Mouse (Mus musculus) gastrocnemius, adult 2 months (tissue): ENCODE data around the gene Dennd1b. TPM values are rescaled to one million over a fixed set of nuclear protein-coding genes. Genes with fewer than 3 reads are reported as not detected.

Source experiments
- DNase-seq: peaks from one replicate; pipeline ENCODE4 v3.0.0; 2022
- H3K27ac ChIP-seq: fragments of 200-600 bp; 2 replicates; pipeline ENCODE4 v1.8.1; 2022; ENCODE audit warnings: mild to moderate bottlenecking
- H3K4me3 ChIP-seq: fragments of 200-600 bp; 2 replicates; pipeline ENCODE4 v1.8.1; 2022; ENCODE audit warnings: mild to moderate bottlenecking, moderate library complexity
- CTCF ChIP-seq: fragments of 200-600 bp; IDR thresholded peaks from 2 replicates; pipeline ENCODE4 v1.8.1; 2022; ENCODE audit warnings: antibody characterized with exemption, mild to moderate bottlenecking, moderate library complexity
- intact Hi-C: fragments of 180-260 bp; cut with DNase I; formaldehyde crosslinking; loops from one replicate; pipeline ENCODE4 v1.15.1; 2025
- total RNA-seq, 2 experiments: library from RNA; stranded (reverse); gene quantifications; 2 replicates each; pipeline ENCODE4 v1.2.3; 2021

The Dennd1b gene
- total RNA-seq, 2 experiments from 2014 or later, result 20.4 to 22.8 TPM

DNA sequence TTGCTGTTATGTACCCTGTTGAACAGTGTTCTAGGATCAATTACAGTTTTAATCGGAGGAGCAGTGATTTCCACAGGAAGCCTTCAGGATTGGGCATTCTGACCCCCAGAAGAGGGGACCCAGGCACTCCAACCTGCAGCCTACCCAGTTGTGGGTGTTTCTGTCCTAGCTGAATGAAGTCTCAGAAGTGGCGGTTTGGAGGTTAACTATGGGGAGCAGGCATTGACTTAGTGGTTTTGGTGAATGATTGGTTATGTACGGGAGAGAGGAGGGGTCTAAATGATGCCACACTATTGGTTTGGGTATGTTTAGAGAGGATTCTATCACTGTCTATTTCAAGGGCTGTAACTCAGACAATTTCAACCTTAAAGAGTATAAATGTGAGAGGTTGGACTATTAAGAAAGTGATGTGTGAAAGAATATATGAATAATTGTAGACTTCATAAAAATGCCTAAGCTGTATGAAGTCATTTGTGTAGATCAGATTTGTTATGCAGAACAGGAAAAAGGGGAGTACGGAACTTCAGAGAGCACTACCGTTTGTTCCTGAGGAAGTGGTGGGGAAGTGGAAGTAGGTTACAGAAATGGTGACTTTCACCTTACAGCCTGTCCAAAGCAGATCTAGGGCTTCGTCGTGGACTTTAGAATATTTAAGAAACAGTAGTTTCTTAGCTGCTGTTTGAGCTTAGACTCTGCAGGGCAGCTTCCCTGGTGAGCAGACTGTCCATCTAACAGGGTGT is 73.7 kb downstream of the Dennd1b start:
- TF ChIP-seq CTCF, result no peak
- intact Hi-C loops, result no loop called here
- no peak overlapping the region for H3K27ac ChIP-seq
- DNase-seq, result no peak
- H3K4me3 ChIP-seq, result no peak overlapping the region

DNA sequence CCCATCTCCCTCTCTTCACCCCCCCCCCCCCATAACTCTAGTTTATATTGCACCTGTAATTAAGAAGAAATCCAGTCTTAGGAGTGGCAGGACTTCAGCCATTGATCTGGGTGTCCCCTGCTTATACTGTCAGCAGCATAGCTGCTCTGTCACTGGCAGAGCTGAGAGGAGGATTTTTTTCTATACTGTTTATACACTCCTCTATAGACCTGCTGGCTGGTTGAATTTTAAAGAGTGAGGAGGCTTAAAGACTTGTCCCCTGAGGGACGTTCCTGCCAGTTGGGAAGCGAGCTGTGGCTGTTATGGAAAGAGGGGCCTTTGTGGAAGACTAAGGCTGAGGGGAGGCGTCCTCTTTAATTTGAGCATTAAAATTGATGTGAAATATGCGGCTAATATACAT is 74.8 kb downstream of the Dennd1b start:
- intact Hi-C loops, result no loop called here
- no peak overlapping the region for H3K4me3 ChIP-seq
- no peak overlapping the region for H3K27ac ChIP-seq
- TF ChIP-seq CTCF, result no peak
- DNase-seq, result no peak

DNA sequence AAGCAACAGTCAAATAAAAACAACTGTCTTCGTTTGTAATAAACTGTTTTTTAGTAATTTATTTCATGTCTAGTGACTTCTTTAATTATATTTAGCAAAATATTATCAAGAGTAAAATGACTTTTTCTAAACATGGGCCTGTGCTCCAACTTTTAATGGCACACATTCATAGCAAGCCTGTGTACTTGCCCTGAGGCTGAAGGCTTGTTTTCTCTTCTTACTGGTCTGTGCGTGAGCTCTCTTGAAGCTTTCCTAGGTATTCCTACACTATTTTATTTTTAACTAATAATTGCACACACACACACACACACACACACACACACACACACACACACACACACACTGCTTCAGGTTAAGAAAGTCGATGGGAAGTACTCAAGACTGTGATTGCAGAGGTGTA is 75.4 kb downstream of the Dennd1b start:
- no peak for TF ChIP-seq CTCF
- intact Hi-C loops, result no loop called here
- H3K4me3 ChIP-seq, result no peak overlapping the region
- no peak overlapping the region for H3K27ac ChIP-seq
- no peak for DNase-seq

DNA sequence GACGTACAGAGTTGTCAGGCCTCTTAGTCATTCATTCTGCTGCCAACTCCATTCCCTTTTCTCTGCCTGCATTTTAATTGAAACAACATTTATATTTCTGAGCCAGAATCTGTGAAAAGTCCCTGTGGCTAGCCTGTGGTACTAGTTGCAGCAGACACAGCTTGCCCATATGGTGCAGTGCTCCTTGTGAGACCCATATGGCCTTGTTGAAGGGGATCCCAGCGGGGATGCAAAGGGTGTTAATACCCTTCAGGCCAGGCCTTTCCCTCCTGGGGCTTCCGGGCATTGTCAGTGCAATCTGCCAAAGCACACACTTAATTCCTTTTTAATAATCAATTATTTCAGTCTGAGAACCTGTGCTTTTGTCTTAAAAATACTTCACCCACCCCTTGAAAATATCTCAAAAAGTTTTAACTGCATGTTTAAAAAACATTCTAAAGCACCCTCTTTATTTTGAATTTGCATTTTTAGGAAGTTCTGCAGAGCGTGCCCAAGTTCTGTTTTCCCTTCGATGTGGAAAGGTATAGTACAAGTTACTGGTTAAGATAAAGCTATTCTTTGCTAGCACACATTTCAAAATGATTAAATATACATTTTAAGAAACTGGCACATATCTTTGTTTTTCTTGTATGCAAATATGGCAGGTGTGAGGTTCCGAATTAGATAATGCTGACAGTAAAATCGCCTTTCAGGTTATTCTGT is 76.4 kb downstream of the Dennd1b start:
- no peak for TF ChIP-seq CTCF
- no peak overlapping the region for H3K27ac ChIP-seq
- no peak for DNase-seq
- intact Hi-C loops, result no loop called here
- H3K4me3 ChIP-seq, result no peak overlapping the region

DNA sequence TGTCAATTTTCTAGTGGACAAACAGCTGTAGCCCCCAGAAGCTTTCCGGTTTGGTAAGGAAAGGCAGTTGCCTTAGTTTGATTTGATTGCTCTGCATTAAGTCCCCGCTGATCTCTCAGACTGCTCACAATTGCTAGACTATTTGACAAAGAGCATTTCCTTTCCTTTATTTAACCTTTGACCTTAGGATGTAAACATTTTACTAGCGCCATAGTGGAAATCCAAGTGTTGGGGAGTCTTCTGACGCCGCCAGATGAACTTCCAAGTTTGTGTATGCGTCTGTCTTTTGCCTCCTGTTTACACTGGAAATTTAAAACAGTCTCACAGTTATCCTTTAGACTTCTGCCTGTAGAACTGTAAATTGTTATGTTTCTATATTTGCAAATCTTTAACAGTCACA is 85.8 kb downstream of the Dennd1b start:
- intact Hi-C loops, result no loop called here
- no peak overlapping the region for H3K27ac ChIP-seq
- DNase-seq, result no peak
- no peak for TF ChIP-seq CTCF
- no peak overlapping the region for H3K4me3 ChIP-seq

DNA sequence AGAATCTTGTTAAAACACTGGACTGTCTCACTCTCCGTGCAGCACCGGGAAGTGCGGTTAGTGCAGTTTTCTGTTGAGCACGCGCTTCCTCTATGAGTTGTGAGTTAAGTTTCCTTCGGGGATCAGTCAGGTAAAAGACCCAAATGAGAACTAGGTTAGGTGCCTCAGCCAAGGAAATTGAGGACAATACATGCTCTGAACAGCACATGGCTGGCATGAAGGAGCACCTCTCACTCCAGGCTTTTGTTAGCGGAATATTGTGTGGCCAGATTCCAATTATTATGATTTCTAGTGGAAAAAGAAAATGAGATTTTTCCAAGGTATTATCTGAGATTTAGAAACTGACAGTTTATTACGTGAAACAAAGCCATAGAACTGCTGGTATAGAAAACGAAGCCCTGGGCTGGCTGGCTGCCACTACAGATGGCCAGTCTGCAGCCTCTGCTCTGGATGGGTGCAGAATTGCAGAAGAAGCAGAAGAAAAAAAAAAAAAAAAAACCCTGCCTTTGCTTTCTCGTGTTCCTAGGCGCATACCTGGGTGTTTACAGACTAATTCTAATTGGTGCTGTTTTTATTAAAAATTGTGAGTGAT is 86.7 kb downstream of the Dennd1b start:
- no peak for DNase-seq
- intact Hi-C loops, result no loop called here
- no peak overlapping the region for H3K27ac ChIP-seq
- TF ChIP-seq CTCF, result no peak
- no peak overlapping the region for H3K4me3 ChIP-seq

DNA sequence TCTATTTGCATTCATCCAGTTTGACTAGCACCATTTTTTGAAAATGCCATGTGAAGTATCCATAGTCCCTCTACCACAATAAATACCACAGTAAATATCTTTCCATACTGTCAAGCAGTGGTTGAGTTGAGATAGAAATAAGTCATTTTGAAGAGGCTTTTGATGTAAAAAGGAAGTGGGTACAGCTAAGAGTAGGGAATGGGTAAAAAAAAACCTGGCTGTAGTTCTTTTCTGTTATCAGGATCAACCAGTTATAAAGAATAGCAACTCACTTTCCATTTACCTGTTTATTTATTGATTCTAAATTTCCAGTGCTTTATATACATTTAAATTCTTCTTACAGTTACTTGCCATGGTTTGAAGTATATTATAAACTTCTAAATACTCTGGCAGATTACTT is 89.8 kb downstream of the Dennd1b start:
- no peak for TF ChIP-seq CTCF
- no peak overlapping the region for H3K4me3 ChIP-seq
- intact Hi-C loops, result no loop called here
- no peak overlapping the region for H3K27ac ChIP-seq
- no peak for DNase-seq

DNA sequence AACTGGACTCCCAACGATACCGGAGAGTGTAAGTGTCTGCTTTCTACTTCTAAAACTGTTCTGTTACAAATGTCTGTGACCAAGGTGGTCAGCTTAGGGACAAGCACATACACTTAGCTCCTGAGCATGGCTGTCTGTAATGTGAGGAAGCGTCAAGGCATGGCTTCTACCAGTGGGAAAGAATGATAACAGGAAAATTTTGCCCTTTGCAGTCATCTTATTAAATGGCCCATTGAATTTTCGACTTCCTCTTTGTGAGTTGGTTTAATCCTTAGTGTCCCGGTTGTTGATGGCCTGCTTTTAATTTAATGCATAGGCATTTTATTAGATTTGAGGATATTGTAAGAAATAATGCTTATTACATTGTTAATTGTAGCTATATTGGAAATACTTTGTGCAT is 97.1 kb downstream of the Dennd1b start:
- intact Hi-C loops, result no loop called here
- no peak for DNase-seq
- Histone ChIP-seq H3K27ac (no peak overlapping the region), H3K4me3 (no peak overlapping the region)
- no peak for TF ChIP-seq CTCF

DNA sequence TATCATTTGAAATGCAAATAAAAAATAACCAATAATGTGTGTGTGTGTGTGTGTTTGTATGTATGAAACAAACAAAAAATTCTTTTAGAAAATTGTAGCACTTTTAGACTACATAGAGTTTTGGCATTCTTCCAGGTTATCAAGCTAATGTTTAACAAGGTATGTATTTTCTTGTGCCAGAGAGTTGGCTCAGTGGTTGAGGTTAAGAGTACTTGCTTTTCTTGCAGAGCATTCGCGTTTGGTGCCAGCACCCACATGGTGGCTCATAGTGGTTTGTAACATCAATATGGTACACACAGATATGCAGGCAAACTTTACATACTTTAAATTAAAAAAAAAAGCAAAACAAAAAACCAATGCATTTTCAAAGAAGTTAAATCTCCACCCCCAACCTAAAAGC is 101.5 kb downstream of the Dennd1b start:
- no peak for TF ChIP-seq CTCF
- H3K4me3 ChIP-seq, result no peak overlapping the region
- H3K27ac ChIP-seq, result no peak overlapping the region
- no peak for DNase-seq
- intact Hi-C loops, result loop anchor here (5.0 kb wide), 1 partner anchor 152 kb away; no protein-coding TSS in a partner anchor

DNA sequence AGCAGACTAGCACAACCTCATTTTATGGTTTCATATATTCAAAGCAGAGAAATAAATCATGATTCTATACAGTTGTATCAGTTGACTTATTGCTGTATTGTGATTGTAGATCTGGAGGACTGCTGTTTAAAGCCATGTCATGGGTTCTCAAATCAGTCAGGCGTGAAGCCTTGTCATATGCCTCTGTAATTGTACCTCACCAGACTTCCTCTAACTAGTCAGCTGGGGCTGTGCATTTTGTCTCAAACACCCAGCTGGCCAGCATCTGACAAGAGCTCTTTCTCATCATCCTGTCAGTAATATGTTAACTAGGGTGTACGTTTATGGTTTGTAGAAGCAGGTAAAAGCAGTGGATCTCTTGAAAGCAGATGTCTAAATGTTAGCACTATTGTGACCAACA is 104.0 kb downstream of the Dennd1b start:
- intact Hi-C loops, result loop anchor here (5.0 kb wide), 1 partner anchor 155 kb away; no protein-coding TSS in a partner anchor
- no peak overlapping the region for H3K27ac ChIP-seq
- DNase-seq, result no peak
- TF ChIP-seq CTCF, result no peak
- H3K4me3 ChIP-seq, result no peak overlapping the region

DNA sequence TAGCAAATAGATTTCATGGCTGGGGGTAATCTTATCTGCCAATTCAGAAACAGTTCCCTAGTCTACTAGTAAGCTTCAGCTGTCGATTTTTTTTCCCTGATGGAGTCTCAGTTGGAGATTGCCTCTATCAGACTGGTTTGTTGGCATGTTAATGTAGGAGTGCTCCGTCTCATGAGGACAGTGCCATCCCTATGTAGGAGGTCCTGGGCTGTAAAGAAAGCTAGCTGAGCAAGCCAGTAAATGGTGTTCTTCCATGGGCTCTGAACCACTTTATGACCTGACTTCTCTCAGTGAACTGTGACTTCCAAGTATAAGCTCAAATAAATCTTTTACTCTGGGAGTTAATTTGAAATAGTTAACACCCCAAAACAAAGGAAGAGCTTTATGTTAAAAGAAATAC is 107.8 kb downstream of the Dennd1b start:
- intact Hi-C loops, result no loop called here
- DNase-seq, result no peak
- Histone ChIP-seq H3K27ac (no peak overlapping the region), H3K4me3 (no peak overlapping the region)
- no peak for TF ChIP-seq CTCF

DNA sequence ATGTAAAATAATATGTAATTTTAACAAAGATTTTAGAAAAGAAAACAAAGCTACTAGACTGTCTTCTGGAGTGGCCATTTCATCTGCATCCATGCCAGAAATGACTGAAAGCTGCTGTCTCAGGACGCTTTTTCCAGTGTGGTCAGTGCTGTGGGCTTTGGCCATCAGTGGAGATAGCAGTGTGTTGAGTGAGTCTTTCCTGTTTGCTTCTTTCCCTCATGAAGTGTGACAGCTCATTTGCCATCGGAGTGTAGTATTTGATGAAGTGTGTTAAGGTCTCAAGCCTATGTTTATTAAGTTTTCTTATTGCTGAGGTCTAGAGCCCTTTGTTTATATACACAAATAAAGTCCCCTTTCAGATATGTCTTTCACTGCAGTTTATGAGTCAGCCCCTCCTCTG is 112.4 kb downstream of the Dennd1b start:
- no peak overlapping the region for H3K27ac ChIP-seq
- DNase-seq, result no peak
- no peak for TF ChIP-seq CTCF
- intact Hi-C loops, result loop anchor here (5.0 kb wide), 1 partner anchor 113 kb away; the partner anchor contains the start of gene Dennd1b
- H3K4me3 ChIP-seq, result no peak overlapping the region

DNA sequence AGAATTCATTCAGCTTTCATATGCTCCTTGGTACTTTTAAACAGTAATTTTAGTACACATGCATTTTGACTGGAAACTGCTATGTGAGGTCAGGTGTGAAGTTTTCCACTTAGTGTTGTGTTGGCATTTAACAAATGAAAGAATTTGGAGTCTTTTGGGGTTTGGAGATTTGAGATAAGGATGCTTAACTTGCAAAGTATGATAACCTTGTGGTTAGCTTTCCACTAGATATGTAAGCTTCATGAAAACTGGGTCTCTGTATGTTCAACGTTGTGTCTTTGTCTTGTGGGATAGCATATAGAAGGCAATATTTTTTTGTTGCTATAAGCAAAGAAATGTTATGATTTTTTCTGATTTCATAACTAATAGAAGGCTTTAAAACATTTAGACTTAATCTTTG is 114.8 kb downstream of the Dennd1b start:
- DNase-seq, result no peak
- Histone ChIP-seq H3K4me3 (no peak overlapping the region), H3K27ac (no peak overlapping the region)
- no peak for TF ChIP-seq CTCF
- intact Hi-C loops, result loop anchor here (5.0 kb wide), 1 partner anchor 116 kb away; the partner anchor contains the start of gene Dennd1b
